Mouse (Mus musculus) megakaryocyte, embryonic 14.5 days (primary cell): ENCODE data around the gene L2hgdh.

Experiments used
- FLI1 ChIP-seq: IDR thresholded peaks from 2 replicates; pipeline ENCODE4 v1.6.1; 2012; ENCODE audit warnings: low read length, inconsistent platforms, mixed read lengths
- GATA1 ChIP-seq: IDR thresholded peaks from 3 replicates; pipeline ENCODE4 v1.6.1; 2012; ENCODE audit warnings: mixed read lengths, low read length, inconsistent platforms, borderline replicate concordance

- no peak for TF ChIP-seq GATA1
- TF ChIP-seq FLI1: no peak
These were observed at the start of gene L2hgdh, which contains the start of gene Atp5s for GRCm38 (mm10) chr12:69724711-69725460.
